Mouse (Mus musculus) MN1 (cell line): ENCODE results near the gene Fam114a1.

Experiments
- DNase-seq: peaks from one replicate; pipeline ENCODE4 v3.0.0-alpha.2; 2016; ENCODE audit warnings: low spot score

The Fam114a1 gene

DNA sequence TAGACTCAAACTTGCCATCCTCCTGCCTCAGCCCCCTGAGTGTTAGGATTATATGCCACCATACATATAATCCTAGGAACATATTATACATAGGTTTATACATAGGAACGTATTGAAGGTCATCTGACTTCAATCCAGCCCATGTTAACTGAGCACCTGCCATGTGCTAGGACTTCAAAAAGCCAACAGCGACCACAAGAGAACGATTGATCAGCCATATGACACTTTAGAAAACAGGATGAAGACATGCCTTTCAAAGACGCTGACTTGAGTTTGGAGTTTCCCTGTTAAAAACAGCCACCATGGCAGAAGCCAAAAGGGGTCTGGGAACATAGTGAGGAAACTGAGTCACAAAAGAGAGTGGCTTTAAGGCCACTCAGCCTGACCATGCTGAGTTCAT lies 35.4 kb downstream of the Fam114a1 start:
- DNase-seq: no peak

- DNase-seq: peak; percentile 30
These were observed 36.2 kb downstream of the Fam114a1 start for GRCm38 (mm10) chr5:65006011-65006491.

GRCm38 (mm10) chr5:65011901-65012573 lies 42.2 kb downstream of the Fam114a1 start:
- no peak for DNase-seq

GRCm38 (mm10) chr5:65015508-65015907 lies 45.6 kb downstream of the Fam114a1 start:
- DNase-seq: no peak

GRCm38 (mm10) chr5:65019109-65019508 lies 49.2 kb downstream of the Fam114a1 start:
- no peak for DNase-seq

- peak; percentile 74 for DNase-seq
These were observed 50.0 kb downstream of the Fam114a1 start for GRCm38 (mm10) chr5:65019823-65020222.

DNA sequence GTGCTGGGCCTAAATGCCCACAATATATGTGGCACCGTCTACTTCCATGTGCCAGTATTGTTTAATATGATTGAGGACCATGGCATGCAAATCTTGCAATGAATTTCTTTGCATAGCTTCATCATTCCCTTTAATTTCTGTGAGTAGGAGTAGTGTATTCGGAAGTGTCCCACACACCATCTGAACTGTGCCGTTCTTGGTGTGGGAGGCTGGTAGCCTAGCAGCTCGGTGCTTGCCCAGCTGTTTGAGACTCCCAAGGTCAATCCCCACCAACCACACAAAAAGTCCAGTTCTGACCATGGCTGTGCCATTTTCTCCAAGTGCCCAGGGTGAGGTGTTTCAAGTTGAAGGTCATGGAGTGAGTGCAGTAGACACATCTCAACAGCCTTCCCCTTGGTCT lies 52.1 kb downstream of the Fam114a1 start:
- DNase-seq: no peak

DNA sequence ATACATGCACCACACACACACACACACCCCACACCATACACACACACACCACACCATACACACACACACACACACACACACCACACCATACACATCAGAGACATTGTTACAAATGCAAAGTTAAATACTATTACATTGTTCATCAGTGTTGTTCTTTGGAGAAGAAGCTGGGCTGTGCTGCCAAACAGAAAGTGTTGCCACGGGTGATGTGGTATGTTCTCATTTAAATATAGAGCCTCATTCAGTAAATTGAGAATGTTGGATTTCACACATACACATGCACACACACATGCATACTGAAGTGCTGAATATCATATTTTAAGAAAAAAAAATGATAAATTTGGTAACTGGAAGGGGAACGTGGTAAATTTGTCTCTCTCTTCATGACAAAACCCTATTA lies 54.8 kb downstream of the Fam114a1 start:
- DNase-seq: no peak

DNA sequence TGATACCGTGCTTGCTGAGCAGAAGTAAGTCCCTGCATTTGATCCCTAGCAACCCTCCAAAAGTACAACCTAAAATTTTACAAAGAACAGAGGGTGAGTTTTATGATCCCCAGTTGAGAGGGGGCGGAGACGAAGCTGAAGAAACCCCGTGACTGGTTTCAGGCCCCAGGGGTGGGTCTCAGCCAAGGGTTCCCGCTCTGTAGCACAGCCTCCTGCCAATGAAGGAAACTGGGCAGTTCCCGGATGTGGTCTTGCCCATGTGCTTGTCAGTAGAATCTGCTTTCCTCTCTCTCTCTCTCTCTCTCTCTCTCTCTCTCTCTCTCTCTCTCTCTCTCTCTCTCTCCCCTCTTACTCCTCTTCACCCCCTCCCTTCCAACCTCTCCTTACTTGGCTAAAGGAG lies 56.0 kb downstream of the Fam114a1 start:
- DNase-seq: no peak

DNA sequence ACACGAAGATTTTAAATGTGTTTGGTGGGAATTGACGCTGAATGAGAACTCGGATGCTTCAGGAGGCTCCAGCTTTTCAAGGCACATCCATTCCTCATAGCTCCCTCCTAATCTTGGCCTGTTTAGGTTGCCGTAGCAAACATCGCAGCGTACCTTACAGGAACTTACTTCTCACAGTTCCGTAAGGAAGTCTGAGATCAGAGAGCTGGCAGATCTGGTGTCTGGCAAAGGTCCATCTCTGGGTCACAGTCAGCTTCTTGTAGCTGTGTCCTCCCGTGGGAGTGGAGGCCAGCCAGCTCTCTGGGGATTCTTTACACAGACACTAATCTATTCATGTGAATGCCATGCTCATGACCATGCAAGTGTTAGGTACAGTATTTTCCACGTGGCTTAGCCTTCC lies 56.9 kb downstream of the Fam114a1 start:
- DNase-seq: peak; percentile 17

DNA sequence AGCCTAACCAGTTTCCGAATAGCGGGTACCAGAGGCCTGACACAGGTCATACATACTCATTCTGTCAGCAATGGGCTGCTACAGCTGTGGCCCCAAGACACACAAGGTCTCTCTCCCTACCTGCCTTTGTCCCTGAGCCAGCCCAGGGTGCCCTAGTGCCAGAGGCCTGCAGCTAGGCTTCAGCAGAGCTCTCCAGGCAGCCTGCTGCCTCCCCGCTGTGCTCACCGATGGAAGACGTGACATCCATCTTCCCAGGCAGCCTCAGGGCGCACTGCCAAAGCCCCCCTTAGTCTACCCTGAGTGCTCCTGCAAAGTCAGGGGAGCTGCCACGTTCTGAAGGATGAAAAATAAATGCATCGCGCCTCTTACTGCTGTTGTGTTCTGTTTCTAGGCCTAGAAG lies 58.1 kb downstream of the Fam114a1 start:
- DNase-seq: no peak

DNA sequence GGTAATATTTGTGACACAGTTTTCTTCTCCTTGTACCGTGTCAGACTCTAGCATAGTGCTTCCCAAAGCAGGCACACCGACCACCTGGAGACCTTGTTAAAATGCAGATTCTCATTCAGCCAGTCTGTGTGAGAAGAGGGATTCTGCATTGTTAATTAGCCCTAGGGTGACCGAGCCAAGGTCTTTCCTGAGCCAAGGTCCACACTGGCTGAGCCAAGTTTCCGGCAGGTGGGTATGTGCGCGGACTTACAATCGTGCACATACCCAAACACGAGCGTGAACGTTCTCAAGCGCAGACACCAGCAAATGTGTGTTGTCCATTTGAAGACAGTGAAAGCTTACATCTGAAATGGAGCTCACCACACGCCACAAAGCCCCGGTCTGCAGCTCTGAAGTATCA lies 66.7 kb downstream of the Fam114a1 start:
- DNase-seq: no peak

DNA sequence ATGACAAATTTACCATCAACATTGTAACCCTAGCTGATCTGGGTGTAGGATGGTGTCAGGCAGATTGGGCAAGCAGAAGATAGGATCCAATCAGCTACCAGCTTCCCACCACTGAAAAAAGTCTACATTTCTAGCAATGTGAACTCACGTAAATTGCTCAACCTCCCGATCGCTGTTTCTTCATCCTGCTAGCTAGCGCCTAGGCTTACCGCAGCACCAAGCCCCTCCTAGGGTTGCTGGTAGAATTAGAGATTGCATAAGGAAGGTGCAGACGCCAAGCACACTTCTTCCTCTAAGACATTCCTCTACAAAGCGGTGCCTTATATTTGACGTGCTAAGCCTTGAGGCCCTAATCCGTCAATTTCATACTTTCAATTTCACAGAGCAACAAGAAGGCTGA lies 68.4 kb downstream of the Fam114a1 start:
- no peak for DNase-seq

DNA sequence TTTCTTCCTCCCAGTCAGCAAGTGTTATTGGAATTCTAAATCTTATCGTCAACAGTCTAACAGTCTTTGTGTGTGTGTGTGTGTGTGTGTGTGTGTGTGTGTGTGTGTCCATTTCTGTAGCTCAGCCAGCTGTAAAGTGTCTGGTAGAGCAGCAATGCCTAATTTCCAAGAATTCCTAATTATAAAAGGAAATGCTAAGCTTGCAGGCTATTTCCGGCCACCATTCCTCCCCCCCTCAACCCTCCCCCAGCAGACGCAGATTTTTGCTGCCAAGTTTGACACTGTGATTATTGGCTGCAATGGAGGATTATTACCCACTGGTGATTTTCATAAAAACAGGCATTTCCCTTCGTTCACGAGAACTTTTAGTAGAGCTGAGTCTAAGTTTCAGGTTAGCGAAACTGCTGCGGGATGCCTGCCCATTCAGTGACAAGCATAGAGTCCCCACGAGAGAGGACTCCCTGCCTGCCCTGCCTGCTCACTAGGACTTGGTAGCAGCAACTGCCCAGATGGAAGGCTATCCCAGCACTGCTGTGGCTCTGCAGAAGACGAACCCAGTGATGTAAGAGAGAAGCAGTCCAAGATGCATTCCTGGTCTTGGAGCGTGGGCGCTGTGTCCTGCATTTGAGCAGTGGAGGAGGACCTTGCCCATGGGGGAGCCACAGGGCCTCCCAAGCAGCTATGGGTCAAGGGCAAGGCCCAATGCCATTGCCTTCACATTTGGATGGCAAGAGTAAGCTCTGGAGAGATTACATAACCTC lies 69.1 kb downstream of the Fam114a1 start:
- no peak for DNase-seq

GRCm38 (mm10) chr5:65040463-65040862 lies 70.6 kb downstream of the Fam114a1 start:
- DNase-seq: no peak

DNA sequence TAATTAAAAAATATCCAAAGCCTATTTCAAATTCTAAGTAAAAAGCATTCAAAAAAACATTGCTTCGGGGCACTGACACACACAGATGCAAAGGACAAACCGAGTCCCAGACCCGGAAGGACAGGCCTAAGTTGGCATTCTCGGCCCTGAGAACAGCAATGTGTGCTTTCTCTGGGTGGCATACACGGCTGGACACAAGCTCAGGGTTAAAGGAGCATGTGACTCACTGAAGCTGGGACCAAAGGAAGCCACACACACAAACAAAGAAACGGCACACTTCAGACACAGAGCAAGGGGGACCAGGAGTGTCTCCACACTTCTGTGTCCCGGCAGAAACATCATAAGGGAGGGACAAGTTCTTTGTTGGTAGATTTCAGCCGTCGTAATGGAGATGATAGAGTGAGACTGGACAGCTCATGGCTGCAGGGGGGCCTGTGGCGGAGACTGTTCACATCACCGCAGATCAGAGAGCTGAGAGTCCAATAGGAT lies 73.6 kb downstream of the Fam114a1 start:
- DNase-seq: no peak

DNA sequence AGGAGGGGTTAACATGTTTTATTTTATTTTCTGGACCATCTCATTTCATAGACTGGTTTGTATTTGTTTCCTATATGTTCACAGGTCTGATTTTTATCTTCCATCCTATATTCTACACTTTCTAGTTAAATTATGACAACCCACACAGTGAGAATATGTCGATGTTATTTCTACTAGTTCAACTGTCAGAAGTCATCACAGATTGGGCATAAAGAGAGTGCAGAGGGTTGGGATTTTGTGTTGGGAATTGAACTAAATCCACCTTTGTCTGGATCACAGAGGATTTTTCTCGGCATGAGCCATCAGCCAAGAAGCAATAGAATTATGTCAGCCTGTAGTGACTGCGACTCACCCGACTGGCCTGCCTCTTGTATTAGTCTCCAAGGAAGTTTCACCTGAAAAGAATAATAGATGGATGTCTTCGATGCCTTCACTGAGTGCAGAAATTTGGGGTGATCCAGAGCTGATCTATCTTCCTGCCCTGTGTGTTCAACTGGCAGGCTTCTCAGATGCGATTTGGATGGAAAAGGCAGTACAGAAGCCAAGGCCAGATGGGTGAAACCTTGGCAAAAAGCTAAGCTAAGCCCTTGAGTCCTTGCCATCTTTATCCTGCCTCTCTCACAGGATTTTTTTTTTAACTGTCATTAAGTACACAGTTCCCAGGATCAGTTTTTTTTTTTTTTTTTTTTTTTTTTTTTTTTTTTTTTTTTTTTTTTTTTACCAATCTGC lies 75.9 kb downstream of the Fam114a1 start:
- DNase-seq: no peak

- DNase-seq: no peak
These were observed 76.8 kb downstream of the Fam114a1 start for GRCm38 (mm10) chr5:65046442-65047284.

- no peak for DNase-seq
These were observed 77.5 kb downstream of the Fam114a1 start for GRCm38 (mm10) chr5:65047285-65047855.

DNA sequence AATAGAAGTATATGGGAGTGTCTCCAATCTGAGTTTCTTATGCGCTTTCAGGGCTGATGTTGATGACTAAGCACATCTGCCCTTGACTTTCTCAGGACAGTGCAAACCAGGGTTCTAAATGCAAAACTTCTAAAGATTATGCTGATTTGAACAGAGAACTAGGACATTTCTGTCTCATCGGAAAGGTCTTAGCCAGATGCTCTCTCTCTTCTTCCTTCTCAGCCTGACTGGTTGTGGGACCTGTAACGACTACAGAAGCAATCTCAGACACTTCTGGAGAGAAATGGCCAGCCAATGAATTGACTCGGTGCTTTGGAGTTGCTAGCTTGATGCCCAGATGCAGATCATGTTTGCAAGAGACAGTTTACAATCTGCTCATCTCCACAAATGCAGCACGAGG lies 80.0 kb downstream of the Fam114a1 start:
- no peak for DNase-seq

- DNase-seq: no peak
These were observed 81.6 kb downstream of the Fam114a1 start for GRCm38 (mm10) chr5:65051513-65051912.
